Mouse (Mus musculus) CH12.LX (cell line): Measurements from ENCODE around the gene Efr3b. TPM values are rescaled to one million over a fixed set of nuclear protein-coding genes. Genes with fewer than 3 reads are reported as not detected.

ENCODE experiments used
- DNase-seq: peaks from one replicate; pipeline ENCODE4 v3.0.0-alpha.2; 2013; ENCODE audit errors: extremely low read depth
- H3K27ac ChIP-seq: 2 replicates; pipeline ENCODE4 v1.5.1; 2012; ENCODE audit warnings: low read depth, mild to moderate bottlenecking, control low read depth, moderate library complexity; ENCODE audit not compliant: insufficient read depth
- H3K27me3 ChIP-seq: replicated peaks from 2 replicates; pipeline ENCODE3; 2012; ENCODE audit warnings: inconsistent platforms
- H3K36me3 ChIP-seq, 2 experiments: replicated peaks in 1 of 2; 2 replicates each; pipeline versions ENCODE3 to v1.6.1; 2012; ENCODE audit warnings: inconsistent platforms in 1 of 2, low read length in 1 of 2, mild to moderate bottlenecking in 1 of 2, mixed read lengths in 1 of 2, moderate library complexity in 1 of 2; ENCODE audit not compliant: control insufficient read depth in 1 of 2, insufficient read depth in 1 of 2
- H3K4me1 ChIP-seq, 2 experiments: 2 replicates each; pipeline ENCODE4 v1.6.1; 2012; ENCODE audit warnings: inconsistent platforms in 1 of 2, moderate library complexity in 1 of 2; ENCODE audit not compliant: insufficient read depth in 2 of 2, control insufficient read depth in 1 of 2
- H3K4me2 ChIP-seq: 2 replicates; pipeline ENCODE4 v1.6.1; 2012; ENCODE audit warnings: low read depth, mild to moderate bottlenecking, control low read depth; ENCODE audit not compliant: poor library complexity, insufficient read depth, severe bottlenecking
- H3K4me3 ChIP-seq, 3 experiments: fragments of 150-350 bp in 1 of 3; sonication (generic) in 1 of 3; replicated peaks in 1 of 3; 2 replicates each; pipeline versions ENCODE3 to v1.5.1; 2011 to 2012; ENCODE audit warnings: low read depth in 2 of 3, low read length in 2 of 3, mild to moderate bottlenecking in 2 of 3, moderate library complexity in 2 of 3, control low read depth in 1 of 3, improper control_type of control experiment in 1 of 3, inconsistent platforms in 1 of 3, mixed read lengths in 1 of 3; ENCODE audit not compliant: poor library complexity in 1 of 3
- H3K79me2 ChIP-seq: replicated peaks from 2 replicates; pipeline ENCODE4 v1.6.1; 2012; ENCODE audit warnings: mild to moderate bottlenecking, moderate library complexity; ENCODE audit not compliant: control insufficient read depth, poor library complexity, insufficient read depth, severe bottlenecking; ENCODE audit errors: extremely low read depth
- H3K9ac ChIP-seq: 2 replicates; pipeline ENCODE4 v1.6.1; 2012; ENCODE audit warnings: low read depth, mild to moderate bottlenecking, control low read depth, moderate library complexity; ENCODE audit not compliant: insufficient read depth
- H3K9me3 ChIP-seq: replicated peaks from 2 replicates; pipeline ENCODE3; 2012; ENCODE audit warnings: low read length, inconsistent platforms, mixed read lengths
- CTCF ChIP-seq, 2 experiments: IDR thresholded peaks in 1 of 2; conservative IDR thresholded peaks in 1 of 2; 2 replicates each; pipeline ENCODE4 v1.5.1; 2011 to 2012; ENCODE audit warnings: low read depth in 2 of 2, low read length in 2 of 2, improper control_type of control experiment in 1 of 2, inconsistent platforms in 1 of 2, mild to moderate bottlenecking in 1 of 2, moderate library complexity in 1 of 2
- ELF1 ChIP-seq: IDR thresholded peaks from 2 replicates; pipeline ENCODE4 v1.6.1; 2014; ENCODE audit warnings: low read depth, mild to moderate bottlenecking, inconsistent platforms, low read length, improper control_type of control experiment
- ETS1 ChIP-seq: conservative IDR thresholded peaks from 2 replicates; pipeline ENCODE4 v1.6.1; 2012; ENCODE audit warnings: low read depth, mild to moderate bottlenecking, inconsistent platforms, low read length, improper control_type of control experiment, moderate library complexity
- HCFC1 ChIP-seq: IDR thresholded peaks from 2 replicates; pipeline ENCODE4 v1.6.1; 2012; ENCODE audit warnings: low read depth, mild to moderate bottlenecking, inconsistent platforms, low read length, improper control_type of control experiment
- JUND ChIP-seq: conservative IDR thresholded peaks from 2 replicates; pipeline ENCODE4 v1.6.1; 2011; ENCODE audit warnings: low read depth, low read length, improper control_type of control experiment
- KAT2A ChIP-seq: IDR thresholded peaks from 2 replicates; pipeline ENCODE4 v1.6.1; 2012; ENCODE audit warnings: low read length, improper control_type of control experiment, inconsistent platforms; ENCODE audit not compliant: insufficient replicate concordance
- MAX ChIP-seq: IDR thresholded peaks from 2 replicates; pipeline ENCODE4 v1.6.1; 2011; ENCODE audit warnings: low read length, improper control_type of control experiment
- MYC ChIP-seq: IDR thresholded peaks from 2 replicates; pipeline ENCODE4 v1.6.1; 2011; ENCODE audit warnings: low read depth, mild to moderate bottlenecking, improper control_type of control experiment, low read length
- PAX5 ChIP-seq: IDR thresholded peaks from 2 replicates; pipeline ENCODE4 v1.6.1; 2012; ENCODE audit warnings: low read length, inconsistent platforms, mixed read lengths
- RAD21 ChIP-seq: IDR thresholded peaks from 2 replicates; pipeline ENCODE4 v1.6.1; 2011; ENCODE audit warnings: low read depth, mild to moderate bottlenecking, low read length, improper control_type of control experiment, moderate library complexity
- RCOR1 ChIP-seq: conservative IDR thresholded peaks from 2 replicates; pipeline ENCODE4 v1.6.1; 2012; ENCODE audit warnings: low read depth, mild to moderate bottlenecking, inconsistent platforms, low read length, improper control_type of control experiment
- SIN3A ChIP-seq: IDR thresholded peaks from 2 replicates; pipeline ENCODE4 v1.6.1; 2012; ENCODE audit warnings: low read length, improper control_type of control experiment, inconsistent platforms
- TBP ChIP-seq: conservative IDR thresholded peaks from 2 replicates; pipeline ENCODE4 v1.6.1; 2011; ENCODE audit warnings: low read depth, low read length, improper control_type of control experiment
- TCF12 ChIP-seq: IDR thresholded peaks from 2 replicates; pipeline ENCODE4 v1.6.1; 2014; ENCODE audit warnings: low read depth, mild to moderate bottlenecking, inconsistent platforms, low read length, improper control_type of control experiment
- UBTF ChIP-seq: IDR thresholded peaks from 2 replicates; pipeline ENCODE4 v1.6.1; 2012; ENCODE audit warnings: low read depth, mild to moderate bottlenecking, inconsistent platforms, low read length, improper control_type of control experiment, moderate library complexity
- USF1 ChIP-seq: IDR thresholded peaks from 2 replicates; pipeline ENCODE4 v1.6.1; 2014; ENCODE audit warnings: low read depth, mild to moderate bottlenecking, inconsistent platforms, low read length, improper control_type of control experiment
- USF2 ChIP-seq: conservative IDR thresholded peaks from 2 replicates; pipeline ENCODE4 v1.6.1; 2011; ENCODE audit warnings: low read depth, low read length, improper control_type of control experiment
- ZC3H11A ChIP-seq: IDR thresholded peaks from 2 replicates; pipeline ENCODE4 v1.6.1; 2012; ENCODE audit warnings: low read depth, mild to moderate bottlenecking, inconsistent platforms, low read length, improper control_type of control experiment
- ZKSCAN1 ChIP-seq: IDR thresholded peaks from 2 replicates; pipeline ENCODE4 v1.6.1; 2012; ENCODE audit warnings: low read depth, inconsistent platforms, low read length, improper control_type of control experiment, borderline replicate concordance
- dilution Hi-C: fragments of 300-500 bp; cut with MboI; formaldehyde crosslinking; loops from 2 replicates; pipeline ENCODE4 v1.14.3; 2020; ENCODE audit warnings: low sequenced_read_pairs; ENCODE audit not compliant: extremely low pct_unique_long_range_greater_than_20kb, extremely low pct_ligation_motif_present
- in situ Hi-C: fragments of 300-500 bp; cut with MboI; formaldehyde crosslinking; loops from 3 replicates; pipeline ENCODE4 v1.14.3; 2019; ENCODE audit warnings: low sequenced_read_pairs, low pct_ligation_motif_present, low pct_unique_long_range_greater_than_20kb, mixed read lengths
- polyA plus RNA-seq: library from polyadenylated mRNA; unstranded; fragments of >175 nt; gene quantifications from 2 replicates; pipeline ENCODE4 v1.2.1, GENCODE M21; 2012; ENCODE audit warnings: low read depth; ENCODE audit not compliant: insufficient read length
- total RNA-seq, 2 experiments: library from RNA; depleted of rRNA; stranded (reverse); fragments of 300-350 nt in 1 of 2; fragments of >200 nt in 1 of 2; gene quantifications; 2 replicates each; pipeline ENCODE4 v1.2.3; 2012 to 2014

The Efr3b gene
- total and polyA plus RNA-seq, 3 experiments = 0.68 to 2.1 (median 0.82) TPM

DNA sequence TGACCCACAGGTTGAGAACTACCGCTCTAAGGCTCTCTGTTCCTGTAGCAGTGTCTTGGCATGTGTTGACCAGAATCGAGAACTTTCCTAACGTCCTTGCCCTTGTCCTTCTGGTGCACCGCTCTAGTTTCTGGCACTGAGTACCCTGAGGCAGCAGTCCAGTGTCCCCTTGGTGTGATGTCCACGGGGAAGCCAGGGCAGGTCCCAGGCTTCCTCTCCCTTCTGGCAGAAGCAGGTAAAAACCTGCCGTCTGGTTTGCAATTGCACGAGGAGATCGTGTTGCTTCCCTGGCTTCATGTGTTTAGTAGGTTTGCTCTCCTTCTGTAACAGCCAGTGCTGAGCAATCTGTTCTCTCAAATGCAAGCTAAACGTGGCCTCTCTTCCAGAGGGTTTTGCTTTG, 33.0 kb upstream of the Efr3b start:
- in situ Hi-C loops (no loop called here), dilution Hi-C loops (no loop called here)
- no peaks in the 10 kb centered on the region for H3K79me2 ChIP-seq
- no peak overlapping the region for H3K27ac ChIP-seq
- H3K4me1 ChIP-seq = peaks cover 0 to 8% of the 10 kb centered on the region in 2 experiments; a peak in 2 of 4 replicates
- DNase-seq = no peak
- H3K9ac ChIP-seq = no peak overlapping the region
- TF ChIP-seq SIN3A = no peak
- no peak for TF ChIP-seq ZC3H11A
- no peak for TF ChIP-seq ETS1
- no peak for TF ChIP-seq USF2
- TF ChIP-seq UBTF = no peak
- no peak for TF ChIP-seq MYC
- no peak for TF ChIP-seq RAD21
- no peak for TF ChIP-seq MAX
- no peak for TF ChIP-seq JUND
- TF ChIP-seq CTCF (conservative IDR thresholded peaks at IDR 0.05 in 1 of 2, IDR thresholded peaks at IDR 0.05 in 1 of 2; ENCODE audit: low read depth in 2 of 2, low read length in 2 of 2) = no peak
- no peak for TF ChIP-seq TBP
- TF ChIP-seq, all 38 proteins: peak for 0
- Histone ChIP-seq H3K4me3 (no peak overlapping the region), H3K27me3 (no peaks in the 10 kb centered on the region), H3K9me3 (no peaks in the 10 kb centered on the region), H3K36me3 (no peaks in the 10 kb centered on the region), H3K4me2 (no peak overlapping the region)

DNA sequence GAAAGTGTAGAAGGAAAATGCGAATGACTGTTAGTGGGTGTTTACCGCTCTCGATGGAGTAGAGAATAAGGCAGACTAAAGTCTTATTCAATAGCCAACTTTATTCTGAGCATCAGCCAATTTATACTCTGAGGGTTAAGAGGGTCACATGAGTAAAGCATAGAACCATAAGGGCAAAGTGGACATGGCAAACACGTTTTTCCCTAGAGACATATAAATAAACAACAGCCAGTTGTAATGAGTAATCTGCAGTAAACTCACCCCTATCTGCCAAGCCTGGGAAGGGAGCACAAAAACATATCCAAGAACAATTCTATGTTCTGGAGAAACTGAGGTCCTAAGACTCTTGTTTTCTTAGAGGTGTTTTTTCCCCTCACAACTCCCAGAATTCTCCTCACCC, 29.8 kb upstream of the Efr3b start:
- TF ChIP-seq KAT2A = no peak
- TF ChIP-seq PAX5 = no peak
- no peak for TF ChIP-seq UBTF
- no peak for TF ChIP-seq HCFC1
- TF ChIP-seq USF2 = no peak
- no peak for TF ChIP-seq TCF12
- no peak for TF ChIP-seq ELF1
- no peak for TF ChIP-seq TBP
- no peak for TF ChIP-seq RCOR1
- TF ChIP-seq CTCF (conservative IDR thresholded peaks at IDR 0.05 in 1 of 2, IDR thresholded peaks at IDR 0.05 in 1 of 2; ENCODE audit: low read depth in 2 of 2, low read length in 2 of 2) = no peak
- TF ChIP-seq ZKSCAN1 = no peak
- TF ChIP-seq USF1 = no peak
- Histone ChIP-seq H3K4me3 (no peak overlapping the region), H3K79me2 (no peaks in the 10 kb centered on the region), H3K27me3 (no peaks in the 10 kb centered on the region), H3K4me1 (peaks cover 0 to 8% of the 10 kb centered on the region in 2 experiments; a peak in 2 of 4 replicates), H3K27ac (no peak overlapping the region), H3K9ac (no peak overlapping the region), H3K36me3 (no peaks in the 10 kb centered on the region), H3K9me3 (no peaks in the 10 kb centered on the region), H3K4me2 (no peak overlapping the region)
- no peak for DNase-seq
- in situ Hi-C loops = no loop called here
- dilution Hi-C loops = no loop called here
